Mouse (Mus musculus): ENCODE measurements around the gene Wipf1.

- TF ChIP-seq CTCF (IDR thresholded peaks at IDR 0.05; ENCODE audit: low read depth, low read length) (no peak), POLR2A (IDR thresholded peaks at IDR 0.05; ENCODE audit: insufficient read depth, low read length) (no peak), EP300 (IDR thresholded peaks at IDR 0.05; ENCODE audit: insufficient read depth, low read depth, low read length) (no peak)
Measured at GRCm38 (mm10) chr2:73425822-73426221, 103.7 kb downstream of the Wipf1 start.
